Mouse (Mus musculus): ENCODE measurements around the gene Ss18l1.
A peak's percentile ranks its signal among the peaks of the same experiment; 100 is the strongest.

Ss18l1 gene

GRCm38 (mm10) chr2:180087472-180087871 lies 45.2 kb downstream of the Ss18l1 start:
- no peak for DNase-seq

- no peak for DNase-seq
Measured at GRCm38 (mm10) chr2:180090285-180090684, 48.0 kb downstream of the Ss18l1 start.

GRCm38 (mm10) chr2:180095711-180096110 lies 53.4 kb downstream of the Ss18l1 start:
- no peak for DNase-seq

GRCm38 (mm10) chr2:180097585-180097984 lies 55.3 kb downstream of the Ss18l1 start:
- DNase-seq: no peak

DNA sequence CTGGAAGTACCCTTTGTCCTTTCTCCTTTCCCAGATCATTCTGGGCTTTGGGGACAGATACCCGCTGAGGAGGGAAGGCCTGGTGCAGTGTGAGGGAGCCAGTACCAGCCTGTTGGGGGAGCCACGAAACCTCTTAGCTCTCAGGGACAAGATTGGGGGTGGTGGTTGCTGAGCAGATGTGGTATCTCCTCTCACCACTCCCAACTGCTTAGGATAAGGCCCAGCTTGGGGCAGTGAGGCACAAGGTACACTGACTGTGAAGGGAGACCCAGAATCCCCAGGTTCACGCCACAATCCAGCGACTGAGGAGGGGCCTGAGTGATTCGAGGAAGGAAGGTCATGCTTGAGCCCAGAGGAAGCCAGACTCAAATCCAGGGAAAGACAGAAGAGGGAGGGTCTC lies 55.9 kb downstream of the Ss18l1 start:
- DNase-seq: no peak

DNA sequence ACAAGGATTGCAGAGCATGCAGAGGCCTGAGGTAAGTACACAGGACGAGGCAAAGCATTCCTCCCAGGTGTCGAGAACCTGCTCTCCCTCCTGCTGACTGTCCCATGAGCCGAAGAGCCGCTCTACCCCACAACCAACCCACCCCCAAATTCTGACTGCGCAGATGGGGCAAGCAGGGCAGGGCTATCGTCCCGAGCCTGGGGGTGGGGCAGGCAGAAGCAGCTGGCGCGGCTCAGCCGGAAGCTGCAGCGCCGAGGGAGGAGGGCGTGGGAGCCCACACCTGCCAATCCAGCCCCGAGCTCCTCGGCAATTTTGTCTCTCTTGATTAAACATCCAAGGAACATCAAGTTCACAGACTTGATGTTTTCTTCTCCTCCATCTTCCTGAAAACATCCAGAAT lies 57.2 kb downstream of the Ss18l1 start:
- peak in 1 of 2 experiments; percentile 33 for DNase-seq

GRCm38 (mm10) chr2:180103151-180103977 lies 61.1 kb downstream of the Ss18l1 start:
- no peak for DNase-seq

- DNase-seq: peak; percentile 81 to 91
Measured at GRCm38 (mm10) chr2:180103978-180104658, 61.8 kb downstream of the Ss18l1 start, which contains the start of gene Hrh3. TSS of gene Hrh3 (minus strand) at chr2:180104488.

GRCm38 (mm10) chr2:180104659-180105377 lies 62.5 kb downstream of the Ss18l1 start:
- peak in 1 of 2 experiments; percentile 33 for DNase-seq

- DNase-seq: peak; percentile 32 to 59
Measured at GRCm38 (mm10) chr2:180105441-180106190, 63.3 kb downstream of the Ss18l1 start.

- DNase-seq: peak in 1 of 2 experiments; percentile 14
Measured at GRCm38 (mm10) chr2:180107081-180107480, 64.8 kb downstream of the Ss18l1 start.

DNA sequence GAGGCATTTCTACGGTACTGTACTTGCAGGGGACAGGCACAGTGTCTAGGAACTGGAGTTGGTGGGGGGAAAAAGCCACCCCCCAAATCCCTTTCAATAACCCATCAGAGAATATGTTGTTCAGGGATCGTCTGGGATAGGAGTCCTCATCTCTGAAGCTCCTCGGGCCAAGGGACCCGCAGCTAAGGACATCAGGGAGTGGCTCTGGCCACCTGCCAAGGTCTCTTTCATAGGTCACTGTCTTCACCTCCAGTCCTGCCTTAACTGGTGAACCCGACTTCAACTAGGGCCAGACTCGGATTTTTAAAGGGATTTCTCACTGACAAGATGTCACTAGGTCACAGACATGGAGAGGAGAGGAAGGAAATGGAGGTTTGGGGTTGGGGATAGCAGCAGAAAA lies 66.0 kb downstream of the Ss18l1 start:
- DNase-seq: peak; percentile 29 to 57

- DNase-seq: peak in 1 of 2 experiments; percentile 65
Measured at GRCm38 (mm10) chr2:180113909-180114890, 71.9 kb downstream of the Ss18l1 start.

- DNase-seq: peak; percentile 68 to 69
Measured at GRCm38 (mm10) chr2:180115279-180115678, 73.0 kb downstream of the Ss18l1 start.

GRCm38 (mm10) chr2:180116081-180116493 lies 73.8 kb downstream of the Ss18l1 start:
- DNase-seq: peak in 1 of 2 experiments; percentile 40

- peak in 1 of 2 experiments; percentile 15 for DNase-seq
Measured at GRCm38 (mm10) chr2:180116741-180117484, 74.6 kb downstream of the Ss18l1 start.

GRCm38 (mm10) chr2:180117485-180118194 lies 75.3 kb downstream of the Ss18l1 start:
- DNase-seq: peak in 1 of 2 experiments; percentile 53

GRCm38 (mm10) chr2:180118661-180119438 lies 76.5 kb downstream of the Ss18l1 start, which contains the start of gene Osbpl2:
TSS of gene Osbpl2 (plus strand) at chr2:180119306.
- peak; percentile 99 to 100 for DNase-seq
